Mouse (Mus musculus) left cerebral cortex, adult 18-20 months (tissue): ENCODE results near the gene Samt1. TPM values are rescaled to one million over a fixed set of nuclear protein-coding genes. Genes with fewer than 3 reads are reported as not detected.
"Not testable (repeated sequence)": the region's sequence is repeated elsewhere in the genome, so short reads cannot be mapped to it uniquely, and the experiment has no call there.

ENCODE experiments used
- DNase-seq, 2 experiments: peaks; one replicate each; pipeline ENCODE4 v3.0.0; 2021 to 2022; ENCODE audit warnings: low spot score in 2 of 2, mixed read lengths in 1 of 2
- long read RNA-seq, 2 experiments: library from polyadenylated mRNA; stranded (forward); transcript quantifications; one replicate each; pipeline ENCODE4 v2.0.0; 2021
- total RNA-seq, 2 experiments: library from RNA; stranded (reverse); gene quantifications; 2 replicates each; pipeline ENCODE4 v1.2.3; 2021

Gene Samt1
- total RNA-seq, result not detected
- long read RNA-seq, experiment 1, result 0 reads
- long read RNA-seq, experiment 2, result 0 reads

GRCm38 (mm10) chrX:154012540-154012939 lies at the start of gene Samt1:
Gene Samt1, minus strand, starts transcription at chrX:154012640.
- DNase-seq, result not testable (repeated sequence)

GRCm38 (mm10) chrX:154054939-154055338 lies 42.5 kb upstream of the Samt1 start, which contains the start of gene Gm10057:
Gene Gm10057, minus strand, starts transcription at chrX:154055039.
- not testable (repeated sequence) for DNase-seq

GRCm38 (mm10) chrX:154033727-154034126 lies 21.3 kb upstream of the Samt1 start, which contains the start of gene 4921511M17Rik:
Gene 4921511M17Rik, minus strand, starts transcription at chrX:154033827.
- not testable (repeated sequence) for DNase-seq

- DNase-seq, result not testable (repeated sequence)
These were observed 35.5 kb downstream of the Samt1 start for GRCm38 (mm10) chrX:153976914-153977313.

- DNase-seq, result not testable (repeated sequence)
These were observed 36.0 kb downstream of the Samt1 start for GRCm38 (mm10) chrX:153976467-153976866.

- DNase-seq, result no peak
These were observed 38.0 kb downstream of the Samt1 start for GRCm38 (mm10) chrX:153974450-153974849.

- DNase-seq, result not testable (repeated sequence)
These were observed 59.6 kb downstream of the Samt1 start for GRCm38 (mm10) chrX:153952866-153953265.

Other genes starting within 250 kb of the Samt1 start
- gene Spin2c, start 180.4 kb downstream of the Samt1 start, total RNA-seq, result 1 to 10 TPM; 6.6 to 9.4 TPM
- gene 4921511M17Rik, start 21.2 kb upstream of the Samt1 start, total RNA-seq, result not detected
- not detected for gene Gm10057, start 42.4 kb upstream of the Samt1 start, total RNA-seq
- not detected for gene Gm15140, start 108.0 kb upstream of the Samt1 start, total RNA-seq